Mouse (Mus musculus) embryonic fibroblast, embryonic 13.5 days (primary cell): ENCODE measurements around the gene 2810004N23Rik. TPM values are rescaled to one million over a fixed set of nuclear protein-coding genes. Genes with fewer than 3 reads are reported as not detected.
A peak's percentile ranks its signal among the peaks of the same experiment; 100 is the strongest.

Source experiments
- H3K27ac ChIP-seq: 2 replicates; pipeline ENCODE4 v1.5.1; 2012; ENCODE audit warnings: low read length, control low read depth, inconsistent platforms; ENCODE audit not compliant: insufficient read depth
- H3K4me1 ChIP-seq: 2 replicates; pipeline ENCODE4 v1.6.1; 2011; ENCODE audit warnings: low read length; ENCODE audit not compliant: control insufficient read depth, insufficient read depth
- H3K4me3 ChIP-seq: 2 replicates; pipeline ENCODE4 v1.5.1; 2011; ENCODE audit warnings: mild to moderate bottlenecking, control low read depth, low read length; ENCODE audit not compliant: insufficient read depth
- CTCF ChIP-seq: IDR thresholded peaks from 2 replicates; pipeline ENCODE4 v1.5.1; 2011; ENCODE audit warnings: mild to moderate bottlenecking, control low read depth, low read length, moderate library complexity, borderline replicate concordance; ENCODE audit not compliant: insufficient read depth
- POLR2A ChIP-seq: IDR thresholded peaks from 2 replicates; pipeline ENCODE4 v1.6.1; 2011; ENCODE audit warnings: low read depth, mild to moderate bottlenecking, control low read depth, low read length, moderate library complexity
- polyA plus RNA-seq: library from polyadenylated mRNA; stranded (reverse); fragments of >200 nt; gene quantifications from 2 replicates; pipeline ENCODE4 v1.2.4, GENCODE M21; 2011; ENCODE audit warnings: low read depth; ENCODE audit not compliant: missing spikeins, insufficient read length

2810004N23Rik gene
- polyA plus RNA-seq, 1 experiment: 32.6 TPM

DNA sequence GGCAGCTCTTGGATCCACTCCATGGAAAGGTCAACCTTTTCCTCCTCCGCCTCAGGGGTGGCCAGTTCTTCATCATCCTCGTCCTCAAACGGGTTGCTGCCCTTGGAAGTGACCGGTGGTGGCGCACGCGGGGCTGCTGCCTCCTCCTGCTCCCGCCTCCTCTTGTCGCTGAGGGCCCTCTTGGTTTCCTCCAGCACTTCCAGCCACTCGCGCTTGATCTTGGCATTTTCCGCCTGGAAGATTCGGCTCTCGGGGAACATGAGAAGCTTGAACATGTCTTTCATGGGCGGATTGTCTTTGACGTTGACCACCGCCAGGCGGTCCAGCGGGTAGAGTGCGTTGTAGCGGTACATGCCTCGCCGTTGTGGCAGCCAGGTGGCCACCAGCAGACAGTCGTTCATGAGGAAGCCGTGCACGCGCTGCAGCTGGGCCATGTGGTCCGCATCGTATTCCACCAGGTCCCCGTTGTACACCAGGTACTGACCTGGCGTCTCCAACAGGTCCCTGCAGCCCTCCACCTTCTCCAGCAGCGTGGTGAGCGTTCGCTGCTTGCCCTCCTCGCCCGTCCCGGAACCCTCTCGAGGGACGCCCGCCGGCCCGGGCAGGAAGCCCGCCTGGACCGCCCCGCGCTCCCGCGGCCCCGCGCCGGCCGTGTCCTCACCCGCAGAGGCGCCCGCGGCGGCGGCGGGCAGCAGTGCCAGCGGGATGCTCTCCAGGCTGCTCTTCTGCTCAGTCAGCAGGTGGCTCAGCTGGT is 33.9 kb upstream of the 2810004N23Rik start:
- peaks cover 12% of the 10 kb centered on the region; the same call in 1 of the 2 replicates for H3K4me1 ChIP-seq
- H3K4me3 ChIP-seq: peak overlapping the region; percentile 70
- peak; percentile 76; the same call in 1 of the 2 replicates for TF ChIP-seq CTCF
- TF ChIP-seq POLR2A: 0 out of 2 replicates have a peak, but pooled peaks have one; percentile 50
- peak overlapping the region; percentile 30; the same call in 1 of the 2 replicates for H3K27ac ChIP-seq

DNA sequence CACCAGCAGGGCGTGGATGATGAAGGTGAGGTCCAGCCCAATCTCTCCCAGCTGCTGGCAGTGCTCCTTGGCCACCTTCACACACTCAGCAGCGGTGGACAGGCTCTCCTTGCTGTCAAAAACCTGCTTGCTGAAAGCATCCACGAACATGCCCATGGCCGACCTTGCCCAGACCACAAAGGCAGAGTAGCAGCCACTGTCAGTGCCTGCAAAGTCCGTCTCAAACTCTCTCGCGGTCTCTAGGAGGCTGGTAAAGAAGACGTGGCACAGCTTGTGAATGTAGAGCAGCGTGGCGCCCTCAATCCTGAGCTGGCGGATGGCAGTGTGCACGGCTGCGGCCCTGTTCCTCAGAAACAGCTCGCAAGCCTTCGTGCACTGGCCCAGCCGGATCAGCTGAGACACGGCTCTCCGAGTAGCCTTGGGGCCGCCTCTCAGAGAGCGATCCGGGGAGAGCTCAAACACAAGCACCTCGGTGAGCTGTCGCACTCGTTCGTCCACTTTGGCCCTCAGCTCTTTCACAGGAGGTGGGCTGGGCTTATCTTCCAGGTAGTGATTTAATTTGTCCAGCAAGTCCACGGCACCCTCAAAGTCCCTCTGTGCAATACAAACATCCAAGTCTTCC is 33.2 kb upstream of the 2810004N23Rik start:
- Histone ChIP-seq H3K4me3 (peak overlapping the region; percentile 70), H3K4me1 (peaks cover 12% of the 10 kb centered on the region; the same call in 1 of the 2 replicates), H3K27ac (no peak overlapping the region)
- TF ChIP-seq CTCF (no peak), POLR2A (no peak)

DNA sequence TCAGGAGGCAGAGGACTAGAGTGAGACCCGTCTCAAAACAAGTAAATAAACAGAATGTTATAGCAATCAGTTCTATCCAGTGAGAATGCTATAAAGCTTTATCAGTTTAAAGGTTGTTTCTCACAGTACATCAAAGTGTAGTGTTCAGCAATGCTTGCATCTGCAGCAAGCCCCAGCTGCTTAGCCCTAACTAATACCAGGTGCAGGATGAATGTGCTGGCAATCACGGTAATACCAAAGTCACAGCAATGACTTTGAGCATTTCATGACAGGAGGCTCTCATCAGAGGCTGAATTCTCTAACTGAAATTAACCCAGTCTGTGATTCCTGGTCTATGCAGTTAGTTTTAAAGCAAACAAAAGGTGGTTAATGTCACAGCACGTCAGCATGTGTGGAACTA is 29.7 kb upstream of the 2810004N23Rik start:
- Histone ChIP-seq H3K4me3 (no peak overlapping the region), H3K27ac (no peak overlapping the region), H3K4me1 (peaks cover 12% of the 10 kb centered on the region; the same call in 1 of the 2 replicates)
- TF ChIP-seq POLR2A (no peak), CTCF (no peak)

DNA sequence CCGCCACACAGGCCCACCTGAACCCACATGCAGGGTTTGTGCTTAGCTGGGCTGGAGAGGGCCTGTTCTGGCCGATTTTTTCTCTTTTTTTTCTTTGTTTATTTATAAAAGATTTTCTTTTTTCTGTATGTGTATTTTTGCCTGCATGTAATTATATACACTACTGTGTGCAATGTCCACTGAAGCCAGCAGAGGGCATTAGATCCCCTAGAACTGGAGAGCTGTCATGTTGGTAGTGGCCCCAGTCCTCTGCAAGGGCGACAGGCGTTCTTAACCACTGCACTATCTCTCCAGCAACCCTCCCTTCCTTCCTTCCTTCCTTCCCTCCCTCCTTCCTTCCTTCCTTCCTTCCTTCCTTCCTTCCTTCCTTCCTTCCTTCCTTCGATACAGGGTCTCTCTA is 25.5 kb upstream of the 2810004N23Rik start:
- TF ChIP-seq POLR2A: no peak
- TF ChIP-seq CTCF: no peak
- 0 out of 2 replicates have a peak, but pooled peaks cover 2% of the 10 kb centered on the region for H3K4me1 ChIP-seq

DNA sequence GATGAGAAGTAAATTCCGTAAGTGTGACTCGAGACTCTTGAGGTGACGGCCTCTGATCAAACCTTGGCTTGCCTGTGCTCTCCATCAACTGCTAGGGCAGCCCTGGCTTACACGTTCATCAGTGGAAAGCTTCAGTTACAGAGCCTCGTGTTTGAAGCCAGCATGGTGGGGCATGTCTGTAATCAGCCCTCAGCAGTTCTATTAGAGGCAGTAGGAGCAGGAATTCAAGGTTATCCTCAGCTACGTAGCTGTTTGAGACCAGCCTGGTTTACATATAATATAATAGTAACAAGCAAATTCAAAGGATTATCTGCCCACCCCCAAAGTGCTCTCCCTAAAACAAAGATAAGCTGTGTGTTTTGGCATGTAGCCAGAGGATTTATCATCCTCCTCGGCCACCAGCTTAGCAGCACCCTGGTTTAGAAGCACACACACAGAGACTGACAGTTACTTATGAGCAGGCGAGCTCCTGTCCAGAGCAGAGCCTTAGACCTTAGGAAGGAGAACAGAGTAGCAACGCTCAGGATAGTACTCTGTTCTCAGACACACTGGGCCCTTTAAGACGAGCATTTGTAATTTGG is 16.1 kb upstream of the 2810004N23Rik start:
- Histone ChIP-seq H3K4me3 (no peak overlapping the region), H3K4me1 (no peaks in the 10 kb centered on the region), H3K27ac (no peak overlapping the region)
- TF ChIP-seq CTCF (no peak), POLR2A (no peak)

More for the DNA sequence above, 25.5 kb upstream of the 2810004N23Rik start:
- Histone ChIP-seq H3K27ac (no peak overlapping the region), H3K4me3 (no peak overlapping the region)

DNA sequence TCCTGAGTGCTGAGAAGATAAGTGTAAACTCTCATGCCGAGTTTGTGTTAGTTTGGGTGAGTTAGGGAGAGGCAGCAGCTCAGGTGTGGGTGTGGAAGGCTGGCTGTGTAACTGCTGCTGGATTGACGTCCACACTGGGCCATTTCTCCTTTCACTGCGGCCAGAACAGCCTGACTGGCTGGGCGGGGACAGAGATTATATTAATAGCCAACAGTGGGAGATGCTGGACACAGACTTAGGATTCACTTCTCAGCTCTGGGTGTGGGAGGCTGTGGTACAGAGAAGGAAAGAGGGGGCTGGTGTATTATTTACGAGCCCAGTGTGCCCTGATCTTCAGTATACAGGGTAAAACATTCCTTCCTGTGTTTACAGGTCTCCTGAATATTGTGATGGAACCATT is 15.2 kb upstream of the 2810004N23Rik start:
- Histone ChIP-seq H3K4me3 (no peak overlapping the region), H3K27ac (no peak overlapping the region), H3K4me1 (no peaks in the 10 kb centered on the region)
- TF ChIP-seq CTCF (no peak), POLR2A (no peak)

DNA sequence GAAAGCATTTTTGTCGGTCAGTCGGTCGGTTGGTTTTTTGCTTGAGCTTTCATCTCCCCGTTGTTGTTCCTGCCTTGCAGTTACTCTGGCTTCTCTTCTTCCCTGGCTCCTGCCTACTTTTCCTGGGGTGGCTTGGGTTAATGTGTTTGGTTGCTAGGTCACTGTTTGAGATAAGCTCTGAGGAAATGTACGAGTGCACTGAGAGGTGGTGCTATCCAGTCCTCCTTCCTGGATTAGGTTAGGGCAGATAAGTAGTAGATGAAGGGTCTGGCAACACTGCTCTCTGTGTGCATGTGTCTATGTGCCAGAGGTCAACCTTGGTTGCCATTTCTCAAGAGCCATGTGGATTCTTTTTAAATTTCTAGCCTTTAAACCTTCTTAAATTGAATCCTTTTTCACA is 9.8 kb upstream of the 2810004N23Rik start:
- TF ChIP-seq POLR2A (no peak), CTCF (no peak)
- no peak overlapping the region for H3K27ac ChIP-seq
- H3K4me3 ChIP-seq: no peak overlapping the region
- no peaks in the 10 kb centered on the region for H3K4me1 ChIP-seq

DNA sequence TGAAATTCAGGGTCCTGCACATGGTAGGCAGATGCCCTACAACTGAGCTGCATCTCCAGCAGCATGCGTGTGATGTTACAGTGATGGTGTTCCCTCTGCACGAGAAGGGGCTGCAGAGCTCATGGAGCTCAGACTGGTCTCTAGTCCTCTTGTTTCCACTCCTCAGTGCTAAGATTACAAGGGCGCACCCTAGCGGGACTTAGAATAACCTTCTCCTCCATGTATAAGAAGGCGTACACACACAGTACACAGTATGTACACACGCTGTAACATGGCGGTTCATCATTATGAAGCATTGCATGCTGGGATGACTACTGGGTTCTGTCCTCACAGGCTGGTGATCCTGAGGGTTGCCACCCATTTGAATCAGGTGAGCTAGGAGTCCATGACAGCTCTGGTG is 9.2 kb upstream of the 2810004N23Rik start:
- Histone ChIP-seq H3K27ac (no peak overlapping the region), H3K4me3 (no peak overlapping the region), H3K4me1 (no peaks in the 10 kb centered on the region)
- TF ChIP-seq CTCF (no peak), POLR2A (no peak)

DNA sequence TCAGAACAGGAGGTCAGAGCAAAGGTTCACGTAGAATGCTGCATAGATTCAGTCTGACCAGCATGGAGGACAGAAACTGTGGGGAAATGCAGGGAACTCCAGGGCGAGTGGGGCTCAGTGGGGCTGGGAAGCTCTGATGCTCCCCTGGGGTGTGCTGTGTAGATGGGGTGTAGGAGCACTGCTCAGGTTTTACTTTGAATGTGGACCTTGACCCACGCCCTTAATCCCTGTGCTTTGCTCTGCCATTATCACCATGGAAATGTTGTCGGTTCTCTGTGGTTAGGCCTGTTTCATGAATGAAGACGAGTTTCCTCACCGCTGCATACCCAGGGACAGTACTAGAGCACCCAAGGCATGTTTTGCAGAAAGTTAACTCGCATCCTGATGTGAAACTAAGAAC is 8.6 kb upstream of the 2810004N23Rik start:
- H3K4me1 ChIP-seq: no peaks in the 10 kb centered on the region; the same call in 1 of the 2 replicates
- no peak overlapping the region for H3K27ac ChIP-seq
- TF ChIP-seq CTCF: no peak
- no peak for TF ChIP-seq POLR2A
- H3K4me3 ChIP-seq: no peak overlapping the region
